Mouse (Mus musculus): ENCODE results near the gene Ksr1. TPM values are rescaled to one million over a fixed set of nuclear protein-coding genes. Genes with fewer than 3 reads are reported as not detected.

Gene Ksr1
- polyA plus RNA-seq (2012; rRNA removed) (3.2 and 4.0 TPM in 2 replicates), polyA plus RNA-seq (2014; fragmentation: Nextera tagmentation; extraction: Ambion mirVana) (1.7 and 2.8 TPM in 2 replicates)

DNA sequence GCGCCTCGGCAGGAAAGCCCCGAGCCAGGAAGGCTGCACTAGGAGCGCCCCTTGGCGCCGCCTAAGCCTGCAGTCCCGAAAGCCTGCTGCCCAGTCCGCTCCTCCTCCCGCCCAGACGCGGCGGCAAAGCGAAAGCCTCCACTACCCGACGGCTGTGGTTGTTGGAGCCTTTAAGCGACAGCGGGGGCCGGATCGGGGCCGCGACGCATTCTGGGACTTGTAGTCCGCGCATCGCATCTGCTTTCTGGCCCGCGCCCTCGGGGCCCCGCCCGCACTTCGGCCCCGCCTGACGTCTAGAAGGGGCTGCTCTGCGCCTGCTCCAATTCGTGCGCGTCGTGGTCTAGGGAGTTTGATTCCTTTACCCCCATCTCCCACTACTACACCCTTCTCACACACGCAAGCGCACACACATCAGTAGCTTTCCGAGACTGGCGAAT lies at the start of gene Ksr1:
Ksr1 (minus strand) TSS at position 77 of the 437 bp plus-strand sequence.
- Histone ChIP-seq H3K27ac (no peak within 1 kb of the TSS), H3K27me3 (ENCODE audit: control insufficient read depth, insufficient read depth, low read length) (no peaks in the 10 kb centered on the region), H3K4me2 (ENCODE audit: low read depth) (peak within 1 kb of the TSS; percentile 98), H3K4me3 (ENCODE audit: insufficient read depth in 1 of 2, low read depth in 2 of 2, low read length in 2 of 2) (peak within 1 kb of the TSS; percentile 68 to 86), H3K36me3 (replicated peaks; ENCODE audit: control insufficient read depth, insufficient read depth, low read depth) (no peaks in the 10 kb centered on the region), H3K4me1 (replicated peaks; ENCODE audit: control insufficient read depth in 2 of 2, insufficient read depth in 2 of 2, low read length in 1 of 2) (peaks cover 0 to 25% of the 10 kb centered on the region in 2 experiments; a peak in 2 of 4 replicates), H3K9ac (replicated peaks) (peak within 1 kb of the TSS; percentile 82), H3K9me3 (ENCODE audit: control insufficient read depth, low read length) (no peaks in the 10 kb centered on the region)
- ATAC-seq (ENCODE audit: insufficient read depth) (peak; percentile 95), DNase-seq (ENCODE audit: low read depth in 3 of 3, low spot score in 3 of 3) (peak; percentile 74 to 80 (median 80))
- WGBS (ENCODE audit: insufficient replicate concordance): 2% methylated on average over 39 of the region's 42 CpGs
- TF ChIP-seq EP300 (IDR thresholded peaks at IDR 0.05; ENCODE audit: low read depth) (no peak), CTCF (IDR thresholded peaks at IDR 0.05; ENCODE audit: low read depth) (0 out of 2 replicates have a peak, but pooled peaks have one; percentile 4)

DNA sequence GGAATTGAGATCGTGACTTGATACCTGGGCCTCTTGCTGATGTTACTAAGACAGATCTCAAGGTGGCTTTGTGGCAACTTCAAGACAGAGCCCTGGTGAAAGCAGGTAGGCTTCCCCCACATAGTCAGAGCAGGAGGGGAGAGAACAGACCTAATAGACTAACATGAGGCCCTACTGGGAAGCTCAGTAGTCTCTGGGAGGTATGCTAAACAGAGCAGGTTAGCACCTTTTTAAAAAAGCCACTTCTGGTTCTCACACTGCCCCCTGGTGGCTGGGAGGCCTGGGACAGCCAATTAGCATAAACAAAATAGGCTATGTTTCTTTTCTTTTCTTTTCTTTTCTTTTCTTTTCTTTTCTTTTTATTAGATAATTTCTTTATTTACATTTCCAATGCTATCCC lies 46.0 kb upstream of the Ksr1 start:
- Histone ChIP-seq H3K9ac (replicated peaks) (no peak overlapping the region), H3K4me1 (replicated peaks; ENCODE audit: control insufficient read depth in 2 of 2, insufficient read depth in 2 of 2, low read length in 1 of 2) (no peaks in the 10 kb centered on the region), H3K27me3 (ENCODE audit: control insufficient read depth, insufficient read depth, low read length) (no peaks in the 10 kb centered on the region), H3K9me3 (ENCODE audit: control insufficient read depth, low read length) (no peaks in the 10 kb centered on the region), H3K36me3 (replicated peaks; ENCODE audit: control insufficient read depth, insufficient read depth, low read depth) (no peaks in the 10 kb centered on the region), H3K27ac (no peak overlapping the region), H3K4me3 (ENCODE audit: insufficient read depth in 1 of 2, low read depth in 2 of 2, low read length in 2 of 2) (no peak overlapping the region), H3K4me2 (ENCODE audit: low read depth) (no peak overlapping the region)
- WGBS (ENCODE audit: insufficient replicate concordance): 63% methylated on average over 1 of the region's 1 CpGs
- TF ChIP-seq CTCF (IDR thresholded peaks at IDR 0.05; ENCODE audit: low read depth): peak; percentile 77
- TF ChIP-seq EP300 (IDR thresholded peaks at IDR 0.05; ENCODE audit: low read depth): no peak
- ATAC-seq (ENCODE audit: insufficient read depth) (no peak), DNase-seq (ENCODE audit: low read depth in 3 of 3, low spot score in 3 of 3) (peak in 1 of 3 experiments; percentile 11)

DNA sequence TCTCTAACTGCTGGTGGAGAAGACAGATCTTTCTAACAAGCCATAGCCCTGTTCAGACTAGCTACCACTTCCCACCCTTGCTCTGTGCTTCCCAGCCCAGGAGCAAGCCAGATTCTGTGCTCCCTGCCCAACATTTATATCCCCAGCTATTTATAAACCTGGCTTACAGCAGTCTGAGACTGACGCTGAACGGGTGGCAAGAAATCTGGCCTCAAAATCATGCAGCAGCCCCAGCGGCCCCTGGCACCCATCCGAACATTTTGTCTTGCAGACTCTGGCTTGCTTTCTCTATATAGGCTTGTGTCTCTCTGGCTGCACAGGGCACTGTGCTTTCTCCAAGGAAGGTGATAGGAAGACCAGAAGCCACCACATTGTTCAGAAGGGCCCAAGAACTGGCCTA lies 45.0 kb upstream of the Ksr1 start:
- TF ChIP-seq CTCF (IDR thresholded peaks at IDR 0.05; ENCODE audit: low read depth): no peak
- no peak for TF ChIP-seq EP300 (IDR thresholded peaks at IDR 0.05; ENCODE audit: low read depth)
- Histone ChIP-seq H3K4me2 (ENCODE audit: low read depth) (no peak overlapping the region), H3K9me3 (ENCODE audit: control insufficient read depth, low read length) (no peaks in the 10 kb centered on the region), H3K4me3 (ENCODE audit: insufficient read depth in 1 of 2, low read depth in 2 of 2, low read length in 2 of 2) (no peak overlapping the region), H3K9ac (replicated peaks) (no peak overlapping the region), H3K36me3 (replicated peaks; ENCODE audit: control insufficient read depth, insufficient read depth, low read depth) (no peaks in the 10 kb centered on the region), H3K4me1 (replicated peaks; ENCODE audit: control insufficient read depth in 2 of 2, insufficient read depth in 2 of 2, low read length in 1 of 2) (no peaks in the 10 kb centered on the region), H3K27me3 (ENCODE audit: control insufficient read depth, insufficient read depth, low read length) (no peaks in the 10 kb centered on the region), H3K27ac (no peak overlapping the region)
- 61% methylated on average over 4 of the region's 4 CpGs for WGBS (ENCODE audit: insufficient replicate concordance)
- DNase-seq (ENCODE audit: low read depth in 3 of 3, low spot score in 3 of 3) (no peak), ATAC-seq (ENCODE audit: insufficient read depth) (no peak)

DNA sequence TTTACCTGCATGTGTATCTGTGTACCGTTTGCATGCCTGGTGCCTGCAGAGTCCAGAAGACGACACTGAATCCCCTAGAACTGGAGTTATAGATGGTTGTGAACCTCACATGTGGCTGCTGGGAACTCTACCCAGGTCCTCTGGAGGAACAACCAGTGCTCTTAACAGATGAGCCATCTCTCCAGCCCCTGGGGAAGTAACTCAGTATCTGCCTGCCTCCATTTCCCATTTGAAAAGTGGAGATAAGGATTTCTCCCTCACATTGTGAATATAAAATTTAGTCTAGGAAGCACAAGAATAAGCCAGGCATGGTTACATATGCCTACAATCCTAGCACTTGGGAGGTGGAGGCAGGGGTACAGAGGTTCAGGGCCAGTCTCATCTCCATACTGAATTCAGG lies 44.0 kb upstream of the Ksr1 start:
- Histone ChIP-seq H3K9ac (replicated peaks) (no peak overlapping the region), H3K9me3 (ENCODE audit: control insufficient read depth, low read length) (no peaks in the 10 kb centered on the region), H3K4me3 (ENCODE audit: insufficient read depth in 1 of 2, low read depth in 2 of 2, low read length in 2 of 2) (no peak overlapping the region), H3K36me3 (replicated peaks; ENCODE audit: control insufficient read depth, insufficient read depth, low read depth) (no peaks in the 10 kb centered on the region), H3K4me2 (ENCODE audit: low read depth) (no peak overlapping the region), H3K4me1 (replicated peaks; ENCODE audit: control insufficient read depth in 2 of 2, insufficient read depth in 2 of 2, low read length in 1 of 2) (no peaks in the 10 kb centered on the region), H3K27me3 (ENCODE audit: control insufficient read depth, insufficient read depth, low read length) (no peaks in the 10 kb centered on the region), H3K27ac (no peak overlapping the region)
- TF ChIP-seq CTCF (IDR thresholded peaks at IDR 0.05; ENCODE audit: low read depth) (no peak), EP300 (IDR thresholded peaks at IDR 0.05; ENCODE audit: low read depth) (no peak)
- ATAC-seq (ENCODE audit: insufficient read depth) (no peak), DNase-seq (ENCODE audit: low read depth in 3 of 3, low spot score in 3 of 3) (no peak)
- 59% methylated on average over 2 of the region's 2 CpGs for WGBS (ENCODE audit: insufficient replicate concordance)

DNA sequence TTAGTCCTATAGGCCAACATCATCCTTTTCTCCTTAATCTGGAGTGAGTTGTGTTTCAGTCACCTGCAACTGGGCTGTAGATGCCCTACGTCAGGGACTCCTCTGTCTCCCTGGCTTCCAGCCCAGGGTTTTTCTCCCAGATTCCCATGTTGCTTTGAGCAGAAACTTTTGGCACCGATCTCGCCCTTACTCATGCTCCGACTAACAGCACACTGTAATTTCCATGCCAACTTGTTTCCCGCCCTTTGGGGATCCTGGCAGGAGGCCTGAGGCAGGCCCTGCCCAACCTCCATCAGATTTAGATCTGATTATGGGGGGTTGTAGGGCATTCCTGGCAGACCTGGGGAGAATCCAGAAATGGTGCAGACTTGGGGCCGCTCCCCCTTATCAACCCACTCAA lies 42.0 kb upstream of the Ksr1 start:
- ATAC-seq (ENCODE audit: insufficient read depth) (no peak), DNase-seq (ENCODE audit: low read depth in 3 of 3, low spot score in 3 of 3) (no peak)
- no peak overlapping the region for H3K4me3 ChIP-seq (ENCODE audit: insufficient read depth in 1 of 2, low read depth in 2 of 2, low read length in 2 of 2)
- no peak overlapping the region for H3K27ac ChIP-seq
- H3K9ac ChIP-seq (replicated peaks): no peak overlapping the region
- TF ChIP-seq EP300 (IDR thresholded peaks at IDR 0.05; ENCODE audit: low read depth) (no peak), CTCF (IDR thresholded peaks at IDR 0.05; ENCODE audit: low read depth) (no peak)
- no peak overlapping the region for H3K4me2 ChIP-seq (ENCODE audit: low read depth)
- WGBS (ENCODE audit: insufficient replicate concordance): 74% methylated on average over 6 of the region's 6 CpGs
- H3K9me3 ChIP-seq (ENCODE audit: control insufficient read depth, low read length): no peaks in the 10 kb centered on the region
- no peaks in the 10 kb centered on the region for H3K4me1 ChIP-seq (replicated peaks; ENCODE audit: control insufficient read depth in 2 of 2, insufficient read depth in 2 of 2, low read length in 1 of 2)
- no peaks in the 10 kb centered on the region for H3K36me3 ChIP-seq (replicated peaks; ENCODE audit: control insufficient read depth, insufficient read depth, low read depth)
- H3K27me3 ChIP-seq (ENCODE audit: control insufficient read depth, insufficient read depth, low read length): no peaks in the 10 kb centered on the region

Data from liver, embryonic 14.5 days (tissue).